Comparison of ENCODE assay signal across 8 mouse cellular contexts in the genomic region with DNA sequence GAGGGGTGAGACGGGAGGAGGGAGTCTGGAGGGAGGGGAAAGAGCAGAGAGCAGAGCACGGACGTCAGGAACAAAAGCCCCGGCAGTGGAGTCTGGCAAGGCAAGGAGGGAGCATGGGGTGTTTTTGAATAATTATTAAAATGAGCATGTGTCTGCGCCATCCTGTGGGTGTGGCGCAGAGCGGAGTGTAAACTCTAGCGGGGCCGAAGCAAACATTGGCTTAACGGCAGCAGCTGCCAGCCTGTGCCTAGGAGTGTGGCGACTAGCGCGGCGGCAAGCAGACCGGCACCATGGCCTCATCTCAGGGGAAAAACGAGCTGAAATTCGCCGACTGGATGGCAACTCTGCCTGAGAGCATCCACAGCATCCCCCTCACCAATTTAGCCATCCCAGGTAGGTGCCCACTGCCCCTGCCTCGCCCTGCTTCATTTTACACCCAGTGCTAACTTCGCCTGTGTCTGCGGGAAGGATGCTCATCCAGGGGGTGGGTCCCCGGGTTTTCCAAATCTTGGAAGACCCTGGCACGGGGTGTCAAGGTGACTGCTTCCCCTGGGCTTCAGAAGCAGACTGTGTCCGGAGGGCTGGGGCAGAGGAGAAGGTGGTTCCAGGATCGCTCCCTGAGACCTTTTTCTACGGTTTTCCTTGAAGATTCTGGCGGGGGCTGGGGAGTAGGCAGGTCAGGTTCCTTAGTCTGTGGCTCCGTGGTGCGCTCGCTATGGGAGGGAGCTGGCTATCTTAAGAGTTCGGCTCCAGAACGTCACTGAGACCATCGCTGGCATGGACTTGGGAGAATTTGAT. TPM values are rescaled to one million over a fixed set of nuclear protein-coding genes. Genes with fewer than 3 reads are reported as not detected.
DNase-seq lines count a peak whose midpoint lies in the region; ATAC-seq and TF ChIP-seq lines count a peak whose summit lies in the region.
"Had no signal": no experiment of that assay in that cellular context is flagged by ENCODE, and none has a peak within 500 bp of the region (broad histone marks: within the 10 kb centered on the region; RNA-seq: fewer than 3 reads in every experiment).

Plcxd3 (plus strand) TSS at position 69 of the 798 bp plus-strand sequence.

- ATAC-seq in neural tube, embryonic 12.5 days (ENCODE audit: low FRiP score, low read depth): peak; percentile 92

- peak; percentile 44; the same call in 1 of the 2 replicates for TF ChIP-seq POLR2A in brain, embryonic 14.5 days (IDR thresholded peaks at IDR 0.05; ENCODE audit: borderline replicate concordance, extremely low read depth, insufficient read depth, insufficient read length, poor library complexity, severe bottlenecking)

- WGBS in forebrain, embryonic 10.5 days: under 1% methylated on average over 33 of the region's 33 CpGs
- under 1% methylated on average over 33 of the region's 33 CpGs for WGBS in neural tube, embryonic 12.5 days

- no peaks in the 10 kb centered on the region for H3K36me3 ChIP-seq in forebrain, embryonic 10.5 days (replicated peaks)
- H3K36me3 ChIP-seq in neural tube, embryonic 12.5 days: no peaks in the 10 kb centered on the region

- peak within 1 kb of the TSS; percentile 56 for H3K9ac ChIP-seq in neural tube, embryonic 12.5 days

- TF ChIP-seq CTCF in brain, embryonic 14.5 days (IDR thresholded peaks at IDR 0.05; ENCODE audit: borderline replicate concordance, extremely low read depth, insufficient read depth, insufficient read length): no peak

- peak within 1 kb of the TSS; percentile 65 for H3K4me3 ChIP-seq in forebrain, embryonic 10.5 days
- peak within 1 kb of the TSS; percentile 57 for H3K4me3 ChIP-seq in neural tube, embryonic 12.5 days

- peak; percentile 13 for DNase-seq in Muller cell, postnatal 12 days (ENCODE audit: inconsistent ontology term)
- DNase-seq in brain, embryonic 14.5 days (ENCODE audit: low read depth): peak; percentile 93
- DNase-seq in forebrain, embryonic 10.5 days (ENCODE audit: extremely low spot score, low spot score): peak; percentile 65
- DNase-seq in kidney, adult 11 months: peak; percentile 19
- DNase-seq in left cerebral cortex, postnatal 36 days (ENCODE audit: low spot score in 2 of 2): peak; percentile 46 to 55
- DNase-seq in B cell, adult 2 months: no peak

- H3K27me3 ChIP-seq in forebrain, embryonic 10.5 days (ENCODE audit: poor library complexity, severe bottlenecking): peaks cover 23% of the 10 kb centered on the region
- no peaks in the 10 kb centered on the region for H3K27me3 ChIP-seq in neural tube, embryonic 12.5 days (replicated peaks)

- H3K4me2 ChIP-seq in neural tube, embryonic 12.5 days (replicated peaks): peak within 1 kb of the TSS; percentile 89

- intact Hi-C loops in left cerebral cortex, postnatal 36 days (cut with DNase I): no loop called here

- peaks cover 34% of the 10 kb centered on the region for H3K4me1 ChIP-seq in forebrain, embryonic 10.5 days
- H3K4me1 ChIP-seq in neural tube, embryonic 12.5 days: peaks cover 5% of the 10 kb centered on the region; the same call in 1 of the 2 replicates

- peak within 1 kb of the TSS; percentile 83 for H3K27ac ChIP-seq in forebrain, embryonic 10.5 days
- no peak within 1 kb of the TSS for H3K27ac ChIP-seq in neural tube, embryonic 12.5 days

- H3K9me3 ChIP-seq in forebrain, embryonic 10.5 days: no peaks in the 10 kb centered on the region
- H3K9me3 ChIP-seq in neural tube, embryonic 12.5 days: no peaks in the 10 kb centered on the region

RNA-seq across cellular contexts. Expression of gene Plcxd3, which starts in this region (rescaled TPM):
- 4.3 and 9.1 TPM in 2 replicates for polyA plus RNA-seq in brain, embryonic 14.5 days (2012; rRNA removed)
- polyA plus RNA-seq in forebrain, embryonic 10.5 days (2016; fragmentation: Nextera tagmentation; extraction: Ambion mirVana): 7.9 and 9.4 TPM in 2 replicates
- total RNA-seq in left cerebral cortex, postnatal 36 days (2021): 10 to 100 TPM; 33.3 to 37.0 TPM
- polyA plus RNA-seq in neural tube, embryonic 12.5 days (2016; fragmentation: Nextera tagmentation; extraction: Ambion mirVana): 18.4 and 23.0 TPM in 2 replicates
- total RNA-seq: common myeloid progenitor, adult 5-6 weeks had no signal

Comparison
In these comparisons a context has a peak if more than half of its experiments do, and no peak if none do; other contexts are left out.
1. DNase-seq: peak in Muller cell, postnatal 12 days (single experiment), brain, embryonic 14.5 days (single experiment), forebrain, embryonic 10.5 days (single experiment), kidney, adult 11 months (single experiment) and left cerebral cortex, postnatal 36 days (2 of 2); none in B cell, adult 2 months (0 of 2).